Mouse (Mus musculus): ENCODE data around the gene Acer1. TPM values are rescaled to one million over a fixed set of nuclear protein-coding genes. Genes with fewer than 3 reads are reported as not detected.

Gene Acer1
- polyA plus RNA-seq, 1 experiment from 2014 or later = 0.46 TPM

GRCm38 (mm10) chr17:56935363-56936131 is 46.4 kb downstream of the Acer1 start, which contains the start of gene Mllt1:
Gene Mllt1, minus strand, starts transcription at chr17:56935415.
- H3K27me3 ChIP-seq (ENCODE audit: control insufficient read depth, insufficient read depth, low read length) = no peaks in the 10 kb centered on the region
- WGBS = 3% methylated on average over 76 of the region's 76 CpGs
- peak; percentile 99 for ATAC-seq (ENCODE audit: insufficient read depth, low FRiP score)

DNA sequence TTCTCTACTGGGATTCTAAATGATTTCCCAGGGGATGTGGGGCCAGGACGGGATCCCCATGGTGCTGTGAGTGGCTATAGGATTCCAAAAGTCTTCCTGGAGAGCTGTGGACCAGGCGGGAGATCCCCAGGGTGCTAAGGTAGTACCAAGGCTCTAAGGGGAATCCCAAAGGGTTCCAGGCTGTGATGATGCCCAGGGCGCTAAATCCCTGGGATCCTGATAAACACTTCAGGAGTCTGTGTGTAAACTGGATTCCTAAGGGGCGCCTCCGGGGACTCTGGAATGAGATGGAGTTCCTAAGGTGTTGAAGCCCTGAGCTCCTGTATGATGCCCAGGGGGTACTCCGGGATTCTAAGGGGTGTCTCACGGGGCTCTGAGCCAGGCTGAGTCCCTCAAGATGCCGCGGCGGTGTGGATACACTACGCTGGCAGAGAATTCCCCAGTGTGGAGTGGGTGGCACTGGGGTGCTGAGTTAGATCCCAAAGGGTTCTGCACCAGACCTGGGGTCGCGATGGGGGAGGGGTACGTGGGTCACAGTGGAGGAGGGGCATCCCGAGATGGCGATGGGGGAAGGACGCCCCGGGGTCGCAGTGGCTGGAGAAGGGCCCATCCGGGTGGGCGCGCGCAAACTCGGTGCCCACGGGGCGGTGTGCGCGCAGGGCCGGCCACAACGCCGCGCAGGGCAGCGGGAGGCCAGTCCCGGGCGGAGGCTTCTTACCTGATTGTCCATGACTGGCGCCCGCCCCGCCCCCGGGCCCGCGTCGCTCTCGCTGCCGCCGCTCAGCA is 47.2 kb downstream of the Acer1 start:
- Histone ChIP-seq H3K4me3 (replicated peaks; ENCODE audit: low read length) (peak overlapping the region; percentile 85), H3K4me2 (ENCODE audit: low read depth, low read length) (peak overlapping the region; percentile 73), H3K4me1 (ENCODE audit: control insufficient read depth, insufficient read depth, low read length) (peaks cover 11% of the 10 kb centered on the region), H3K36me3 (ENCODE audit: control insufficient read depth, insufficient read depth, low read length) (no peaks in the 10 kb centered on the region), H3K9ac (ENCODE audit: low read length) (peak overlapping the region; percentile 92), H3K27me3 (ENCODE audit: control insufficient read depth, insufficient read depth, low read length) (no peaks in the 10 kb centered on the region), H3K9me3 (replicated peaks; ENCODE audit: control insufficient read depth, low read length) (no peaks in the 10 kb centered on the region), H3K27ac (ENCODE audit: low read length) (peak overlapping the region; percentile 60)
- WGBS = under 1% methylated on average over 45 of the region's 45 CpGs
- ATAC-seq (ENCODE audit: insufficient read depth, low FRiP score) = peak; percentile 55

More at GRCm38 (mm10) chr17:56935363-56936131, 46.4 kb downstream of the Acer1 start, which contains the start of gene Mllt1:
- Histone ChIP-seq H3K4me3 (replicated peaks; ENCODE audit: low read length) (peak within 1 kb of the TSS; percentile 85), H3K9me3 (replicated peaks; ENCODE audit: control insufficient read depth, low read length) (no peaks in the 10 kb centered on the region), H3K4me1 (ENCODE audit: control insufficient read depth, insufficient read depth, low read length) (peaks cover 11% of the 10 kb centered on the region), H3K36me3 (ENCODE audit: control insufficient read depth, insufficient read depth, low read length) (no peaks in the 10 kb centered on the region), H3K27ac (ENCODE audit: low read length) (peak within 1 kb of the TSS; percentile 60), H3K4me2 (ENCODE audit: low read depth, low read length) (peak within 1 kb of the TSS; percentile 73), H3K9ac (ENCODE audit: low read length) (peak within 1 kb of the TSS; percentile 92)

DNA sequence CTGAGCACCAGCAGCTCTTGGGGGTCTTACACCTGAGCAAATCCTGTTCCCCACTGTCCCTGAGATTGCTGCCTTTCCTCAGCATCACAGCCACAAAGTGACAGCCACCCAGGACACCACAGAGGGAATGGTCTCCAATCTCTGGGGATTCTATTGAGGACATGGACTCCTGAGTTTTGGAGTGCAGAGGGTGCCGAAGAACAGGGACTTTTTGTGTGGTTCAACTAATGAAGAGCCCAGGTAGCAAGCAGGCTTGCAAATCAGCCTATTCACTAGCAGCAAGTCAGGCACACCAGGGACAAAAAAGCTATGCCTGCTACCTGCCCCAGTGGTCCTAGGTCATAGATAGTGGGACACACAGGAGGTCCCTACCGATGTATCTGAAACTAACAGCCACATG is 48.5 kb downstream of the Acer1 start:
- Histone ChIP-seq H3K27ac (ENCODE audit: low read length) (no peak overlapping the region), H3K27me3 (ENCODE audit: control insufficient read depth, insufficient read depth, low read length) (no peaks in the 10 kb centered on the region), H3K4me1 (ENCODE audit: control insufficient read depth, insufficient read depth, low read length) (peaks cover 13% of the 10 kb centered on the region), H3K4me3 (replicated peaks; ENCODE audit: low read length) (no peak overlapping the region), H3K36me3 (ENCODE audit: control insufficient read depth, insufficient read depth, low read length) (no peaks in the 10 kb centered on the region), H3K4me2 (ENCODE audit: low read depth, low read length) (no peak overlapping the region), H3K9me3 (replicated peaks; ENCODE audit: control insufficient read depth, low read length) (no peaks in the 10 kb centered on the region), H3K9ac (ENCODE audit: low read length) (no peak overlapping the region)
- no peak for ATAC-seq (ENCODE audit: insufficient read depth, low FRiP score)
- WGBS = 87% methylated on average over 2 of the region's 2 CpGs

DNA sequence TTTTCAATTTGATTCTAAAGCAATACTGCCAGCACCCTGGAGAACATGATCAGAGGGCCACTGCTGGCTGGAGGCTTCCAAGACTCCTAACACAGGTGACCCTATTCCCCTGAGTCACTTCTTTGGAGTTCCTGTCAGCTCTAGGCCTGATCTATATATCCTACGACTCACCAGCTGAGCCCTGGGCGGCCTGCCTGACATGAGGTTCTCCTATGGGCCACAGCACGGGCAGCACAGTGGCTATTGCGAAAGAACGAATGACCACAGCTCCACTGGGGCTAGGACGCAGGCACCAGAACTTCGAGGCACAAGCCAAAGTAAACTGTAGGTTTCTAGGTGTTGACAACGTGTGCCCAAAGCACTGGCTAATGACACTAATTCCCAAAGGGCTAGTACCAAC is 51.9 kb downstream of the Acer1 start:
- Histone ChIP-seq H3K9me3 (replicated peaks; ENCODE audit: control insufficient read depth, low read length) (no peaks in the 10 kb centered on the region), H3K9ac (ENCODE audit: low read length) (no peak overlapping the region), H3K4me1 (ENCODE audit: control insufficient read depth, insufficient read depth, low read length) (peaks cover 13% of the 10 kb centered on the region), H3K4me2 (ENCODE audit: low read depth, low read length) (no peak overlapping the region), H3K27ac (ENCODE audit: low read length) (no peak overlapping the region), H3K36me3 (ENCODE audit: control insufficient read depth, insufficient read depth, low read length) (no peaks in the 10 kb centered on the region), H3K27me3 (ENCODE audit: control insufficient read depth, insufficient read depth, low read length) (no peaks in the 10 kb centered on the region), H3K4me3 (replicated peaks; ENCODE audit: low read length) (no peak overlapping the region)
- 76% methylated on average over 8 of the region's 8 CpGs for WGBS
- no peak for ATAC-seq (ENCODE audit: insufficient read depth, low FRiP score)

DNA sequence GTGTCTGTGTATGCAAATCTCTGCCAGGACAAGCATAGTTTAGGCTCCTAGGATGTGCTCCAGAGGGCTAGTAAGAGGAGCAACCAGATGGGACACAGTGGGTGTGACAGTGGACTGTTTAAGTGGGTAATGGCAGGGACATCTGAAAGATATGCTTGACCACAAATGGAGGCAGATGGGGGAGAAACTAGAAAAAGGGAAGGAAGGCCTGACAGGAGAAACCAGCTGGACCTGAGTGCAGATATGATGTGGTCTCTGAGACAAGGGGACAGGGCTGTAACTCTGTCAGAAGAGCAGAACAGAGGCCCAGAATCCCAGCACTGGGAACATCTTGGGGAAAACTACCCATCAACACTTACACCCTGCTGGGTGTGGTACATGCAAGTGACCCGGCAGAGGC is 52.4 kb downstream of the Acer1 start:
- WGBS = 81% methylated on average over 1 of the region's 1 CpGs
- ATAC-seq (ENCODE audit: insufficient read depth, low FRiP score) = no peak

GRCm38 (mm10) chr17:56929101-56929500 is 52.8 kb downstream of the Acer1 start:
- ATAC-seq (ENCODE audit: insufficient read depth, low FRiP score) = no peak
- no peaks in the 10 kb centered on the region for H3K36me3 ChIP-seq (ENCODE audit: control insufficient read depth, insufficient read depth, low read length)
- H3K9ac ChIP-seq (ENCODE audit: low read length) = no peak overlapping the region
- no peak overlapping the region for H3K4me2 ChIP-seq (ENCODE audit: low read depth, low read length)
- H3K9me3 ChIP-seq (replicated peaks; ENCODE audit: control insufficient read depth, low read length) = no peaks in the 10 kb centered on the region
- no peak overlapping the region for H3K27ac ChIP-seq (ENCODE audit: low read length)
- H3K27me3 ChIP-seq (ENCODE audit: control insufficient read depth, insufficient read depth, low read length) = no peaks in the 10 kb centered on the region
- H3K4me1 ChIP-seq (ENCODE audit: control insufficient read depth, insufficient read depth, low read length) = peaks cover 7% of the 10 kb centered on the region
- H3K4me3 ChIP-seq (replicated peaks; ENCODE audit: low read length) = no peak overlapping the region

More for the DNA sequence above, 52.4 kb downstream of the Acer1 start:
- no peak overlapping the region for H3K9ac ChIP-seq (ENCODE audit: low read length)
- no peak overlapping the region for H3K27ac ChIP-seq (ENCODE audit: low read length)
- no peaks in the 10 kb centered on the region for H3K9me3 ChIP-seq (replicated peaks; ENCODE audit: control insufficient read depth, low read length)
- no peaks in the 10 kb centered on the region for H3K27me3 ChIP-seq (ENCODE audit: control insufficient read depth, insufficient read depth, low read length)
- H3K4me1 ChIP-seq (ENCODE audit: control insufficient read depth, insufficient read depth, low read length) = peaks cover 12% of the 10 kb centered on the region
- no peaks in the 10 kb centered on the region for H3K36me3 ChIP-seq (ENCODE audit: control insufficient read depth, insufficient read depth, low read length)
- no peak overlapping the region for H3K4me2 ChIP-seq (ENCODE audit: low read depth, low read length)
- no peak overlapping the region for H3K4me3 ChIP-seq (replicated peaks; ENCODE audit: low read length)

GRCm38 (mm10) chr17:56925998-56926397 is 55.9 kb downstream of the Acer1 start:
- ATAC-seq (ENCODE audit: insufficient read depth, low FRiP score) = no peak
- no peak overlapping the region for H3K27ac ChIP-seq (ENCODE audit: low read length)
- WGBS = 86% methylated on average over 2 of the region's 2 CpGs
- no peak overlapping the region for H3K4me3 ChIP-seq (replicated peaks; ENCODE audit: low read length)
- H3K9ac ChIP-seq (ENCODE audit: low read length) = no peak overlapping the region
- H3K4me2 ChIP-seq (ENCODE audit: low read depth, low read length) = no peak overlapping the region
- H3K4me1 ChIP-seq (ENCODE audit: control insufficient read depth, insufficient read depth, low read length) = peaks cover 2% of the 10 kb centered on the region; the same call in 1 of the 2 replicates
- no peaks in the 10 kb centered on the region for H3K9me3 ChIP-seq (replicated peaks; ENCODE audit: control insufficient read depth, low read length)
- H3K27me3 ChIP-seq (ENCODE audit: control insufficient read depth, insufficient read depth, low read length) = no peaks in the 10 kb centered on the region
- H3K36me3 ChIP-seq (ENCODE audit: control insufficient read depth, insufficient read depth, low read length) = 0 out of 2 replicates have a peak, but pooled peaks cover 10% of the 10 kb centered on the region

GRCm38 (mm10) chr17:56919725-56920124 is 62.2 kb downstream of the Acer1 start:
- Histone ChIP-seq H3K27ac (ENCODE audit: low read length) (no peak overlapping the region), H3K9me3 (replicated peaks; ENCODE audit: control insufficient read depth, low read length) (no peaks in the 10 kb centered on the region), H3K4me1 (ENCODE audit: control insufficient read depth, insufficient read depth, low read length) (no peaks in the 10 kb centered on the region), H3K4me2 (ENCODE audit: low read depth, low read length) (no peak overlapping the region), H3K27me3 (ENCODE audit: control insufficient read depth, insufficient read depth, low read length) (no peaks in the 10 kb centered on the region), H3K4me3 (replicated peaks; ENCODE audit: low read length) (no peak overlapping the region), H3K9ac (ENCODE audit: low read length) (no peak overlapping the region), H3K36me3 (ENCODE audit: control insufficient read depth, insufficient read depth, low read length) (peaks cover 23% of the 10 kb centered on the region)
- WGBS = 83% methylated on average over 3 of the region's 3 CpGs
- no peak for ATAC-seq (ENCODE audit: insufficient read depth, low FRiP score)

DNA sequence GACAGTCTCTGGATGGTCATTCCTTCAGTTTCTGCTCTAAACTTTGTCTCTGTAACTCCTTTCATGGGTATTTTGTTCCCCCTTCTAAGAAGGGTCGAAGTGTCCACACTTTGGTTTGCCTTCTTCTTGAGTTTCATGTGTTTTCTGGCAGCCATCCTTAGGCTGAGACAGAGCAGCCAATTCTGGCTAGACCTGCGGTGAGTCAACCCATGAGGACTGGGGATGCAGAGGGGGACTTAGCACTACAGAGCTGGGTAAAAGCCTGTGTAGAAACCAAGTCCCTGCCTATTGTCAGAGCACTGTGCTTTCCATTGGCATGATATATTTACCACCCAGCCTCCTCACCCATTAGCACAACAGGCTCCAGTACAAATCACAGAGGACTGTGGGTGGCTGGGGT is 64.8 kb downstream of the Acer1 start:
- Histone ChIP-seq H3K36me3 (ENCODE audit: control insufficient read depth, insufficient read depth, low read length) (peaks cover 14% of the 10 kb centered on the region), H3K4me1 (ENCODE audit: control insufficient read depth, insufficient read depth, low read length) (0 out of 2 replicates have a peak, but pooled peaks cover 3% of the 10 kb centered on the region), H3K9me3 (replicated peaks; ENCODE audit: control insufficient read depth, low read length) (no peaks in the 10 kb centered on the region), H3K9ac (ENCODE audit: low read length) (no peak overlapping the region), H3K27me3 (ENCODE audit: control insufficient read depth, insufficient read depth, low read length) (no peaks in the 10 kb centered on the region), H3K4me2 (ENCODE audit: low read depth, low read length) (no peak overlapping the region), H3K27ac (ENCODE audit: low read length) (no peak overlapping the region), H3K4me3 (replicated peaks; ENCODE audit: low read length) (no peak overlapping the region)
- 91% methylated on average over 2 of the region's 2 CpGs for WGBS
- ATAC-seq (ENCODE audit: insufficient read depth, low FRiP score) = no peak
